Comparison of ENCODE assay signal across 23 mouse cellular contexts in genomic region chr17:12466501-12467000, GRCm38 (mm10). TPM values are rescaled to one million over a fixed set of nuclear protein-coding genes. Genes with fewer than 3 reads are reported as not detected.
DNase-seq lines count a peak whose midpoint lies in the region; ATAC-seq and TF ChIP-seq lines count a peak whose summit lies in the region.
"Had no signal": no experiment of that assay in that cellular context is flagged by ENCODE, and none has a peak within 500 bp of the region (broad histone marks: within the 10 kb centered on the region; RNA-seq: fewer than 3 reads in every experiment).

No protein-coding gene starts in this region.

- peak overlapping the region; percentile 47; the same call in 1 of the 2 replicates for H3K27ac ChIP-seq in left cerebral cortex, adult 2 months
- H3K27ac ChIP-seq: forebrain, embryonic 15.5 days; hindbrain, embryonic 15.5 days; intestine, embryonic 15.5 days; macrophage; midbrain, embryonic 10.5 days had no signal

- no peak; the same call in 1 of the 2 replicates for TF ChIP-seq CTCF in left cerebral cortex, adult 2 months (IDR thresholded peaks at IDR 0.05)

- ATAC-seq in granulocyte monocyte progenitor cell, adult 5-6 weeks (replicated peaks; ENCODE audit: poor library complexity, severe bottlenecking): peak; percentile 42; the same call in 1 of the 2 replicates
- ATAC-seq: activated CD4-positive, CD25-positive, alpha-beta regulatory T cell, adult 4 months; forebrain, embryonic 15.5 days; intestine, embryonic 15.5 days; midbrain, embryonic 16.5 days had no signal

- intact Hi-C loops in left cerebral cortex, adult 2 months (cut with DNase I): loop anchor here (1.0 kb wide), 1 partner anchor 35 kb away; no protein-coding TSS in a partner anchor
- intact Hi-C loops in left cerebral cortex, postnatal 4 days (cut with DNase I): no loop called here

- DNase-seq in left cerebral cortex, adult 2 months (ENCODE audit: extremely low spot score in 1 of 2, low spot score in 2 of 2): peak in 1 of 2 experiments; percentile 27
- DNase-seq in left cerebral cortex, postnatal 4 days: no peak
- DNase-seq in A20 (ENCODE audit: low read depth, low spot score): peak; percentile 5
- DNase-seq in thymus, postnatal 14 days: peak; percentile 40
- DNase-seq in adrenal gland, adult (ENCODE audit: inconsistent age in 2 of 2, low spot score in 1 of 2): no peak
- no peak for DNase-seq in kidney, postnatal 4 days
- DNase-seq: adrenal gland, postnatal 14 days; cerebellum, adult 8-10 months; cerebellum, postnatal 36 days; gastrocnemius, postnatal 14 days; heart, postnatal 4 days; kidney, adult 8-10 months; kidney, postnatal 14 days; layer of hippocampus, adult 9-11 months had no signal

- no peak overlapping the region for H3K4me3 ChIP-seq in left cerebral cortex, adult 2 months
- H3K4me3 ChIP-seq: forebrain, embryonic 15.5 days; hindbrain, embryonic 15.5 days; intestine, embryonic 15.5 days; midbrain, embryonic 10.5 days; myocyte had no signal

RNA-seq across cellular contexts. Expression of gene Slc22a3, which starts 41.0 kb away (rescaled TPM):
- total RNA-seq in left cerebral cortex, adult 2 months (2021): 1 to 10 TPM; 1.9 to 2.8 TPM
- total RNA-seq in left cerebral cortex, postnatal 4 days (2021): 1 to 10 TPM; 7.1 to 7.8 TPM
- 5.5 and 9.1 TPM in 2 replicates for total RNA-seq in granulocyte monocyte progenitor cell, adult 5-6 weeks (2014; fragmentation: Nextera tagmentation)
- 2.2 and 2.6 TPM in 2 replicates for total RNA-seq in granulocyte monocyte progenitor cell, adult 5-6 weeks (2017)

Comparison
In these comparisons a context has a peak if more than half of its experiments do, and no peak if none do; other contexts are left out.
1. DNase-seq: peak in A20 (single experiment) and thymus, postnatal 14 days (single experiment); none in left cerebral cortex, postnatal 4 days (single experiment), adrenal gland, adult (0 of 2) and kidney, postnatal 4 days (0 of 2).